Mouse (Mus musculus): ENCODE measurements around the gene 4931414P19Rik.
A peak's percentile ranks its signal among the peaks of the same experiment; 100 is the strongest.

4931414P19Rik gene

GRCm38 (mm10) chr14:54605752-54606321 is at the start of gene 4931414P19Rik:
Gene 4931414P19Rik (minus strand): TSS chr14:54605993.
- peak; percentile 68 for DNase-seq (ENCODE audit: low spot score)

- peak; percentile 76 for DNase-seq (ENCODE audit: low spot score)
These were observed 47.7 kb upstream of the 4931414P19Rik start for GRCm38 (mm10) chr14:54653496-54653895.

- DNase-seq (ENCODE audit: low spot score), result no peak
These were observed 47.0 kb upstream of the 4931414P19Rik start for GRCm38 (mm10) chr14:54652787-54653186.

GRCm38 (mm10) chr14:54651556-54651955 is 45.8 kb upstream of the 4931414P19Rik start:
- DNase-seq (ENCODE audit: low spot score), result no peak

- DNase-seq (ENCODE audit: low spot score), result peak; percentile 79
These were observed 45.0 kb upstream of the 4931414P19Rik start for GRCm38 (mm10) chr14:54650621-54651454.

- DNase-seq (ENCODE audit: low spot score), result no peak
These were observed 42.1 kb upstream of the 4931414P19Rik start for GRCm38 (mm10) chr14:54647900-54648299.

GRCm38 (mm10) chr14:54646898-54647636 is 41.3 kb upstream of the 4931414P19Rik start:
- DNase-seq (ENCODE audit: low spot score), result no peak

GRCm38 (mm10) chr14:54646455-54646854 is 40.7 kb upstream of the 4931414P19Rik start:
- no peak for DNase-seq (ENCODE audit: low spot score)

GRCm38 (mm10) chr14:54644294-54644693 is 38.5 kb upstream of the 4931414P19Rik start:
- DNase-seq (ENCODE audit: low spot score), result no peak

- DNase-seq (ENCODE audit: low spot score), result no peak
These were observed 37.2 kb upstream of the 4931414P19Rik start for GRCm38 (mm10) chr14:54643011-54643410.

- no peak for DNase-seq (ENCODE audit: low spot score)
These were observed 36.6 kb upstream of the 4931414P19Rik start for GRCm38 (mm10) chr14:54642224-54642944.

GRCm38 (mm10) chr14:54641305-54641969 is 35.6 kb upstream of the 4931414P19Rik start, which contains the start of gene Cdh24:
Gene Cdh24 (minus strand): TSS chr14:54641364.
- DNase-seq (ENCODE audit: low spot score), result peak; percentile 85

- no peak for DNase-seq (ENCODE audit: low spot score)
These were observed 35.1 kb upstream of the 4931414P19Rik start, which contains the start of gene Gm17606 for GRCm38 (mm10) chr14:54640946-54641304. Gene Gm17606 (plus strand): TSS chr14:54640952.

GRCm38 (mm10) chr14:54640121-54640520 is 34.3 kb upstream of the 4931414P19Rik start:
- no peak for DNase-seq (ENCODE audit: low spot score)

GRCm38 (mm10) chr14:54638210-54638609 is 32.4 kb upstream of the 4931414P19Rik start:
- no peak for DNase-seq (ENCODE audit: low spot score)

GRCm38 (mm10) chr14:54636954-54637353 is 31.2 kb upstream of the 4931414P19Rik start:
- no peak for DNase-seq (ENCODE audit: low spot score)

- no peak for DNase-seq (ENCODE audit: low spot score)
These were observed 28.4 kb upstream of the 4931414P19Rik start for GRCm38 (mm10) chr14:54634182-54634581.

- no peak for DNase-seq (ENCODE audit: low spot score)
These were observed 26.5 kb upstream of the 4931414P19Rik start for GRCm38 (mm10) chr14:54632252-54632651.

- no peak for DNase-seq (ENCODE audit: low spot score)
These were observed 25.4 kb upstream of the 4931414P19Rik start for GRCm38 (mm10) chr14:54631240-54631599.

GRCm38 (mm10) chr14:54630583-54631239 is 24.9 kb upstream of the 4931414P19Rik start:
- no peak for DNase-seq (ENCODE audit: low spot score)

GRCm38 (mm10) chr14:54629797-54630196 is 24.0 kb upstream of the 4931414P19Rik start:
- DNase-seq (ENCODE audit: low spot score), result no peak
